Mouse (Mus musculus) frontal cortex, postnatal 36 days (tissue): ENCODE measurements around the gene Tbc1d22a.

Experiments used
- DNase-seq, 2 experiments: peaks; one replicate each; pipeline ENCODE4 v3.0.0; 2022; ENCODE audit warnings: low spot score in 2 of 2

Gene Tbc1d22a

DNA sequence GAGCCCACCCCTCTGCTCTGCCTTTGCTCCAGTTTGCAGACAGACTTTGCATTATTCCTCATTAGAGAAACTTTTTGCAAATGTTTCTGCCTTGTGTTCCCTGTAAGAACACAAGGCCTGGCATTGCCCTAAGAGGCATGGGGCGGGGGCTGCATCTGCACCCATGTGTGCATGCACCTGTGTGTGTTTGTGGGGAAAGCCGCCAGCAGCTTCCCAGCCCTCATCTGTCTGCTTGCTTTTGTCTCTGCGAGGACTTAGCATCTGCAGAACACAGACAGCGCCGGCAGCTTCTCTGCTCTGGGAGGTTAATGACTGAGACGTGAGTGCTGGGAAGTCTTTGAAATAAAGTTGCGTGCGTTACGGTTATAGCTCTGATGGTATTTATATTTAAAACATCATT is 120.5 kb downstream of the Tbc1d22a start:
- DNase-seq, result no peak

- no peak for DNase-seq
These were observed 121.5 kb downstream of the Tbc1d22a start for GRCm38 (mm10) chr15:86335781-86336180.

- DNase-seq, result no peak
These were observed 123.5 kb downstream of the Tbc1d22a start for GRCm38 (mm10) chr15:86337726-86338125.

GRCm38 (mm10) chr15:86339736-86340135 is 125.5 kb downstream of the Tbc1d22a start:
- no peak for DNase-seq

DNA sequence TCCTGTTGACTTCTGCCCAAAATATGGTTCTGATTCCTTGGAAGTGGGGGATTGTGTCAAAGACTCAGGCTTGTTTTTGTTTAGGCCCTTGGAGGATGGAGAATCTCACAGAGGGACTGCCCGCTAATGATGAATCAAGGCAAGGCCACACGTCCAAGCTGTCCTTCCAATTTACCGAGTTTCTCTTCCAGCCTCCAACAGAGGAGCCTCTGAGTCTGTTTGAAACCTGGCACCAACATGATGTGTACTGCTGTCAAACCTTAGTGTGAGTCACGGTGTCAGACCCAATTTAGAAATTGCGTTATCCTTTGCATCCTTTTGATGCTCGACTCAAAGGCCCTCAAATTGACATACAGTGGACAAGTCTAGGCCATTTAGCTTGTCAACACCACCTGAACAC is 126.5 kb downstream of the Tbc1d22a start:
- DNase-seq, result no peak

DNA sequence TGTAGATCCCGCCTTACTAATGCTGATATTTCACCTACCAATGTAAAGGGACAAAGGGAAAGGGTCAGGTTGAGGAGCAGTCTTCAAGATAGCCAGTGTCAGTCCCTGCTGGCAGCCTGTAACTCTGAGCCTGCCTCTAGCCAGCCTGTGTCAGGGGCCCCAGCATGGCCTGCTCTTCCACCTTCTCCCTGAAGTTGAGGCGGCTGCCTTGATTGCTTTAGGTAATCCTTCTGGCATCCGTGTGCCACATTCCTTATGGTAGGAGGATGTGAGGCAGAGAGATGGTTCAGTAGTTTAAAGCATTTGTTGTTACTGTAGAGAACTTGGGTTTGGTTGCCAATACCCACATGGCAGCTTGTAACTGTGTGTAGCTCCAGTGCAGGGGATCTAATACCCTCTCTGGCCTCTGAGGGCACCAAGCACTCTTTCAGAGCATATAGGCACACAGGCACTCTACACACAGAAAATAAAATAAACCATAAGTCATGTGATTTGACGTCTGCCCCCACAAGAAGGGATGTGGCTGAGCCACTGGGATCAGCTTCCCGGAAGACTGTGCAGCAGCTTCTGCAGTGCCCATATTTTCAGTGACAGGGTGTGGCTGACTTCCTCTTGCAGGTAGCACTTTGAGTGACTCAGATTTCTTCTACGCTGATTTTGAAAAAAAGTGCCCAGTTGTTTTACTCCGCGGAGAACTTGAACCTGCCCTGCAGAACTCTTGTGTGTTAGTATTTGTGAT is 128.5 kb downstream of the Tbc1d22a start:
- DNase-seq, result no peak

DNA sequence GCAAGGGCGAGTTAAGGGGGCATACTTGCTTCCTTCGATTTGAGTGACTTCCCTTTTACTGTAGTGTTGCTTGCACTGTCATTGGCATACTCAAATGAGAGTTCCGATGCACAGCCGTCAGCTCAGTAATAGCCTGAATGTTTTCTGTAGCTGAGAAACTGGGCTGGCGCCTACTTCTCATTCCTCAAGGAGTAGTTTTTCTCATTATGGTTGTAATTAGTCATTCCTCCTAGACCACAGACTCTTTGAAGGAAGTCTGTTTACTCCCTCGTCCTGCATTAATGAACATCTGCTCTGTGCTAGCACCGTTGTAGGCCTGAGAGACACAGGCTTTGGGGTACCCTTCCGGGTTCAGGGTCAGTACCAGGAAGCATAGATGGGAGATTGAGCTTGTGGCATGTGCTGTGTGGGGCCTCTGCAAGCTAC is 130.7 kb downstream of the Tbc1d22a start:
- DNase-seq, result peak; percentile 19 to 42

- no peak for DNase-seq
These were observed 131.6 kb downstream of the Tbc1d22a start for GRCm38 (mm10) chr15:86345907-86346306.

DNA sequence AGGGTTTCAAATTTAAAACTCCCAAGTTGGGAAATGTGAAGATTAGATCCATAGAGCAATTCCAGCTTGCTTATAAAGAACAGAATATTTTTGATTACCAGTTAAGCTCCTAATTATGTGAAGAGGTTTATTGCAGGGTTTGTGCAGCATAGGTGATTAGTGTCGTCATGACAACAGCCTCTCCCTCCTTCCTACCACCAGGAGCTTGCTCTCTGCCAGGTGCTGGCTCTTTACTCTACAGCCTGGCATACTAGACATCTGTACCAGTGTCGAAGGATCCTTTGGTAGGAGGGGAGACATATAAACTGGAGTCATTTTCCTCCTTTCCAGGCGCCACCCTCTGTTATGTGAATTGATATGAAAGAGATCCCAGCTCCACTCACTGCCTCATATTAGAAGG is 132.3 kb downstream of the Tbc1d22a start:
- no peak for DNase-seq

DNA sequence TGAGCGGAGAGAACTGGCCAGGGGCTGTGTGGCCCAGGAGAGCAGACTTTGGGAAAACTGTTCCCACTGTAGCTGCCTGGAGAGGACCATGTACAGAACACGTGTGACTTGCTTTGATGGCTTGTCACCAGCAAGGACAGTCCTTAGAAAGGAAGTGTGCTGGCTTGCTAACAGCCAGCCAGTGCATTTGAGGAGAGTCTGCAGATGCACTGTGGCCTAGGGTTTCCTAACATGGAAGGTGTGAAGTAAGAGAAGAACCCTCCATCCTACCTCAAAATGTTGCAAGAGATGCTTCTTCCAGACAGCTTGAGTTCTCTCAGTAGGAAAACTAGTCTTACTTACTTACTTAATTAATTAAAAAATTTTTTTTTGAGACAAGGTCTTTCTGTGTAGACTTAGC is 140.7 kb downstream of the Tbc1d22a start:
- no peak for DNase-seq

DNA sequence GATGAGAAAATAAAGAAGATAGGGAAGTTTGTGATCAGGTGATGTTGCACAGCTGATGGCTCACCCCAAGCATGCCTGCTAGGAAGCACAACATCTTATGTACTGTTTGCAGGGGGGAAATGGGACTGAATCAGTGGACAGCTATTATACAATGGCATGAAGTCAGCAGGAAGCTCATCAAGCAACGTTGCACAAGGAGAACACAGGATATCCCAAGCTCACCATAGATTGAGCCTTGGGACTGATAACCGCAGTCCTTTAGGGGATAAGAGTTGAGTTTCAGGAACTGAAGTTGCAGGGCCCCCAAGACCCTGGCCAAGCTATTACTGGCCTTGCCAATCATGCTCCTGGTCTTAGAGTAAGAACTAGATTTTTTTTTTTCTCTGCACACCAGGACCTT is 141.6 kb downstream of the Tbc1d22a start:
- DNase-seq, result no peak

- DNase-seq, result no peak
These were observed 146.1 kb downstream of the Tbc1d22a start for GRCm38 (mm10) chr15:86360376-86360775.

DNA sequence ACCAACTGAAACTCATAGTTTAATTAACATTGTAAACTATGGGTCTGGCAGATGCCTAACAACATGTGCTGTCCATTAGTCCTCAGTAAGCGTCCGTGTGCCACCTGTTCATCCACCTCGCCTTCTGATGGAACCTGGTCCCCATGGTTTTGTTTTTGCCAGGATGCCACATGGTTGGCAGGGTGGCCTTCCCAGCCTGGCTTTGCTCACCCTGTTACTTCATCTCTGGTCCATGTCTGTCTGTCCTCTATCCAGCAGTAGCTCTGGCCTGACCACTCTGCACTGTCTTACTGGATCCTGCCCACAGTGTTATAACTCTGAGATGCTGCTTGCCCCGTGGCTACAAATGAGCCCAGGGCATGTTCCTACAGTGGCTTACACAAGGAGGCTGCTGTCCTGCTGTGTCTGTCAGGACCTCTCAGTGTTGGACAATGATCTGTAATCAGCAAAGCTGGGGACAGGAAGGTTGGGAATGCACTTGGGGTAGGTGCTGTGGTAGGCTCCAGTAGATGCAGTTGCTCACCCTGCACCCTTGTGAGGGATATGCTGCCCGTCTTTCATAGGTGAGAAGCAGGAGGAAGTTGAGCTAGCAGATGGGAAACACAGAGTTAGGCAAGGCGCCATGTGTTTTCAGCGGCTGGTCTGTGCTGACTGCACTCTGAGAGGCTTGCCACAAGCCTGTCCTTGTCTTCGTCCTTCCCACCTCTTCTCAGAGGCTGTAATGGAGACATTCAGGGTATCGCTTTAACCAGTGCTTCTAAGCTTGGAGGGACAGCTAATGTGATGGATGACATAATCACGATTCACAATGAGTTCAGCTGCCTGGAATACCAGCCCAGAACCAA is 148.3 kb downstream of the Tbc1d22a start:
- DNase-seq, result peak; percentile 58 to 67

- DNase-seq, result peak; percentile 40 to 54
These were observed 149.6 kb downstream of the Tbc1d22a start for GRCm38 (mm10) chr15:86363841-86364295.

- DNase-seq, result no peak
These were observed 150.8 kb downstream of the Tbc1d22a start for GRCm38 (mm10) chr15:86364948-86365658.

GRCm38 (mm10) chr15:86366726-86367125 is 152.5 kb downstream of the Tbc1d22a start:
- DNase-seq, result no peak

- DNase-seq, result no peak
These were observed 153.0 kb downstream of the Tbc1d22a start for GRCm38 (mm10) chr15:86367247-86367646.

DNA sequence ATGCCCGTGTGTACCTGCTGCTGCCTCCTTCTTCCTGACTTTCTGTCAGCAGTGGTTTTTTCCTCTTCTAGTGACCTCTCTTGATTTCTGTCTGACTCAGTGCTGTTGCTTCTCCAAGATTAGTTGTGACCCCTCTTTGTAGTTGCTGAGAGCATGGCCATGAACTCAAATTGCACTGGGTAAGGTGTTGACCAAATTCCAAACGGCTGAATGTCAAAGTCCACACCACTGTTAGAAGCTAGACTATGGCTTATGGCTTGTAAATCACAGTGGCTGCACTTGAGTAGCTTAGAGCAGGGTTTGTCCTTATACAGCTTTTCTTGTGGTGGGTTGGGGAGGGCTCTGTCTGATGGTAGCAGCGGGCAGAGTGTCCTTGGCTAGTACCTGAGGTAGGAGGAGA is 156.6 kb downstream of the Tbc1d22a start:
- no peak for DNase-seq

- no peak for DNase-seq
These were observed 161.0 kb downstream of the Tbc1d22a start for GRCm38 (mm10) chr15:86375262-86375661.

DNA sequence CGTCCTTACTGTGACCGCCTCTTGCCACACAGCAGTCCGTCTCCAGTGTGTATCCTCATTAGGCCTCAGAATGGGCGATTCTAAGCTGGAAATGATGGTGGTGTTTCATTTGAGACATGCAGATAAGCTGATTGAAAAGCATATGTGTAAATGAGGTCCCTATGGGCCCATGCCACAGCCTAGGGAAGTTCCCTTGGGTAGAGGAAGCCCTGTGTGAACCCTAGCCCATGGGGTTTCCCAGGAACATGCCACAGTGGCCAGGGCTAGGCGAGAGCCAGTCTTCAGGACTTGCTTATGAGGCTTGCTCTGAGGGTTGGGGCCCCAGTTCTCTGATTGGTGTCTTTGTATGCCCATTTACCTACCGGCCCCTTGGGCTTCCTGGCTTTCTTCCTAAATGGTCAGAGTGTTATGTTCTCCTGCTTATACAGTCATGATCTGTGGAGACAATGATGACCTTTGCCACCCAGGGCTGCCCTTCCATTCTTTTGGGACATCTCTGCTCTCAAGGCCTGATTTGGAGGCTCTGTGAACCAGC is 161.7 kb downstream of the Tbc1d22a start:
- DNase-seq, result no peak

- DNase-seq, result no peak
These were observed 169.0 kb downstream of the Tbc1d22a start for GRCm38 (mm10) chr15:86383278-86383677.

GRCm38 (mm10) chr15:86385436-86385835 is 171.2 kb downstream of the Tbc1d22a start:
- no peak for DNase-seq
